Mouse (Mus musculus) CD4-positive helper T cell, adult 2 months (primary cell): ENCODE measurements around the gene Adam1a.

Experiments
- DNase-seq: peaks from one replicate; pipeline ENCODE4 v3.0.0-alpha.2; 2012; ENCODE audit warnings: low read depth, missing footprints, low spot score

The Adam1a gene

GRCm38 (mm10) chr5:121544910-121545792 is at the start of gene Adam1a, which contains the start of gene Gm42878:
Adam1a (minus strand) TSS chr5:121545482.
Gm42878 (minus strand) TSS chr5:121545482.
- peak; percentile 65 for DNase-seq

- no peak for DNase-seq
Observed at GRCm38 (mm10) chr5:121594714-121595313, 49.5 kb upstream of the Adam1a start.

- peak; percentile 76 for DNase-seq
Observed at GRCm38 (mm10) chr5:121593451-121594401, 48.4 kb upstream of the Adam1a start, which contains the start of gene Aldh2. Aldh2 (minus strand) TSS chr5:121593824.

- no peak for DNase-seq
Observed at GRCm38 (mm10) chr5:121592816-121593407, 47.6 kb upstream of the Adam1a start.

- DNase-seq: no peak
Observed at GRCm38 (mm10) chr5:121592064-121592815, 47.0 kb upstream of the Adam1a start.

- DNase-seq: no peak
Observed at GRCm38 (mm10) chr5:121591417-121592063, 46.3 kb upstream of the Adam1a start.

GRCm38 (mm10) chr5:121589928-121590327 is 44.6 kb upstream of the Adam1a start:
- no peak for DNase-seq

- peak; percentile 25 for DNase-seq
Observed at GRCm38 (mm10) chr5:121586400-121587039, 41.2 kb upstream of the Adam1a start.

GRCm38 (mm10) chr5:121585699-121586098 is 40.4 kb upstream of the Adam1a start:
- no peak for DNase-seq

GRCm38 (mm10) chr5:121585005-121585404 is 39.7 kb upstream of the Adam1a start:
- no peak for DNase-seq

GRCm38 (mm10) chr5:121583765-121584501 is 38.7 kb upstream of the Adam1a start:
- DNase-seq: no peak

- no peak for DNase-seq
Observed at GRCm38 (mm10) chr5:121581945-121582344, 36.7 kb upstream of the Adam1a start.

GRCm38 (mm10) chr5:121576927-121577488 is 31.7 kb upstream of the Adam1a start:
- DNase-seq: no peak

- no peak for DNase-seq
Observed at GRCm38 (mm10) chr5:121575867-121576266, 30.6 kb upstream of the Adam1a start.

GRCm38 (mm10) chr5:121574145-121574544 is 28.9 kb upstream of the Adam1a start:
- DNase-seq: no peak

- no peak for DNase-seq
Observed at GRCm38 (mm10) chr5:121570787-121571186, 25.5 kb upstream of the Adam1a start.

- no peak for DNase-seq
Observed at GRCm38 (mm10) chr5:121569881-121570420, 24.7 kb upstream of the Adam1a start.

- DNase-seq: no peak
Observed at GRCm38 (mm10) chr5:121566035-121566681, 20.9 kb upstream of the Adam1a start.
